ENCODE assay signal across 15 mouse cellular contexts in genomic region chr12:21331711-21332110, GRCm38 (mm10).
"Had no signal": no experiment of that assay in that cellular context is flagged by ENCODE, and none has a peak within 500 bp of the region (broad histone marks: within the 10 kb centered on the region; RNA-seq: fewer than 3 reads in every experiment).

No protein-coding gene starts in this region.

- H3K9me3 ChIP-seq: liver, embryonic 13.5 days; neural tube, embryonic 12.5 days; neural tube, embryonic 15.5 days; stomach, embryonic 15.5 days had no signal

- H3K9ac ChIP-seq: liver, embryonic 13.5 days; neural tube, embryonic 12.5 days; neural tube, embryonic 15.5 days; stomach, embryonic 15.5 days had no signal

- H3K27me3 ChIP-seq: liver, embryonic 13.5 days; neural tube, embryonic 12.5 days; neural tube, embryonic 15.5 days; stomach, embryonic 15.5 days had no signal

- DNase-seq: kidney, adult 18-20 months; kidney, adult 9 months; kidney, postnatal 14 days; kidney, postnatal 4 days; liver, embryonic 13.5 days; lung, adult 2 months; lung, postnatal 14 days; lung, postnatal 4 days; midbrain, embryonic 14.5 days; spleen, adult 18-20 months; thymus, postnatal 25 days had no signal

- H3K4me1 ChIP-seq: liver, embryonic 13.5 days; neural tube, embryonic 12.5 days; neural tube, embryonic 15.5 days; stomach, embryonic 15.5 days had no signal

- H3K27ac ChIP-seq: liver, embryonic 13.5 days; neural tube, embryonic 12.5 days; neural tube, embryonic 15.5 days; stomach, embryonic 15.5 days had no signal

- H3K4me2 ChIP-seq: liver, embryonic 13.5 days; midbrain, embryonic 11.5 days; neural tube, embryonic 12.5 days; neural tube, embryonic 15.5 days; stomach, embryonic 15.5 days had no signal

- H3K4me3 ChIP-seq: liver, embryonic 13.5 days; neural tube, embryonic 12.5 days; neural tube, embryonic 15.5 days; stomach, embryonic 15.5 days had no signal
